Mouse (Mus musculus) kidney, embryonic 15.5 days (tissue): ENCODE measurements around the gene Supt4a. TPM values are rescaled to one million over a fixed set of nuclear protein-coding genes. Genes with fewer than 3 reads are reported as not detected.

Experiments used
- ATAC-seq: fragments of 200-750 bp; cut with Nextera tagmentation; replicated peaks from 2 replicates; pipeline ENCODE4 v1.8.0; 2017; ENCODE audit warnings: moderate TSS enrichment; ENCODE audit not compliant: low FRiP score
- H3K27ac ChIP-seq: fragments of 300-500 bp; sonication (generic); 2 replicates; pipeline ENCODE4 v1.5.1; 2015; ENCODE audit warnings: mild to moderate bottlenecking, inconsistent platforms
- H3K27me3 ChIP-seq: fragments of 300-500 bp; sonication (generic); 2 replicates; pipeline ENCODE4 v1.6.1; 2015; ENCODE audit warnings: inconsistent platforms
- H3K36me3 ChIP-seq: fragments of 300-500 bp; sonication (generic); 2 replicates; pipeline ENCODE4 v1.6.1; 2015; ENCODE audit warnings: inconsistent platforms
- H3K4me1 ChIP-seq: fragments of 300-500 bp; sonication (generic); 2 replicates; pipeline ENCODE4 v1.6.1; 2015; ENCODE audit warnings: inconsistent platforms
- H3K4me2 ChIP-seq: fragments of 300-500 bp; sonication (generic); 2 replicates; pipeline ENCODE4 v1.6.1; 2015; ENCODE audit warnings: moderate library complexity, mild to moderate bottlenecking, inconsistent platforms
- H3K4me3 ChIP-seq: fragments of 300-500 bp; sonication (generic); replicated peaks from 2 replicates; pipeline ENCODE4 v1.5.1; 2015; ENCODE audit warnings: mild to moderate bottlenecking, inconsistent platforms
- H3K9ac ChIP-seq: fragments of 300-500 bp; sonication (generic); 2 replicates; pipeline ENCODE4 v1.6.1; 2015; ENCODE audit warnings: mild to moderate bottlenecking, inconsistent platforms
- H3K9me3 ChIP-seq: fragments of 300-500 bp; sonication (generic); replicated peaks from 2 replicates; pipeline ENCODE4 v1.6.1; 2016; ENCODE audit warnings: inconsistent platforms
- WGBS: fragments of 180-500 bp; shearing (Covaris S2); methylation state at CpG from one replicate; pipeline ENCODE4 v1.1.7; 2015; ENCODE audit warnings: mixed read lengths; 5-methylcytosine and 5-hydroxymethylcytosine counted together
- polyA plus RNA-seq: library from polyadenylated mRNA; unstranded; fragments of >200 nt; fragmentation: Nextera tagmentation; extraction: Ambion mirVana; gene quantifications from 2 replicates; pipeline ENCODE4 v1.2.1, GENCODE M21; 2015

Supt4a gene
- polyA plus RNA-seq: 164 and 168 TPM in 2 replicates

DNA sequence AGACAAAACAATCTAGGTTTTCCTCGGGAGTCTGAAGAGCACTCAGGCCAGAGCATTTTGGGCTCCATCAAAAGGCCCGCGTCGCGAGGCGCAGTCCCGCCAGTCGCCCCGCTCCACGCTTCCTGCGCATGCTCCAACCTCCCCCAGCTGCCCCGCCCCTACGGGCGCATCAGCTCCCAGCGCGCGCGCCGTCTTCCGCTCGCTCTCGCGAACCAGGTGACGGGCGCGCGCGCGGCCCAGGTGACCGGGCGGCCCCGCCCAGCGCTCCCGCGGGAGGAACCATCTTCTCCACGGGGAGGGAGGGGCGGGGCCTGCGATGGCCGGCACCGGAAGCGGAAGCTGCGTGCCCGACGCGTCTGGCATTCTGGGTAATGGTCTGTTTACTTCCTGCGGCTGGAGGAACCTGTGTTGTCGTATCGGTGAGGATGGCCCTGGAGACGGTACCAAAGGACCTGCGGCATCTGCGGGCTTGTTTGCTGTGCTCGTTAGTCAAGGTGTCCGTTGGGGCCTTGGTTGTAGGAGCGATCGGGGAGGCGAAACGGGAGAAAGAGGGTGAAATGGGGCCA, at the start of gene Supt4a:
Supt4a (plus strand) TSS at position 378 of the 566 bp plus-strand sequence.
- Histone ChIP-seq H3K4me3 (peak within 1 kb of the TSS; percentile 70), H3K4me2 (peak within 1 kb of the TSS; percentile 93), H3K36me3 (peaks cover 33% of the 10 kb centered on the region), H3K27me3 (no peaks in the 10 kb centered on the region), H3K27ac (peak within 1 kb of the TSS; percentile 85), H3K4me1 (peaks cover 19% of the 10 kb centered on the region), H3K9me3 (no peaks in the 10 kb centered on the region), H3K9ac (peak within 1 kb of the TSS; percentile 70)
- under 1% methylated on average over 57 of the region's 57 CpGs for WGBS
- ATAC-seq: peak; percentile 94

DNA sequence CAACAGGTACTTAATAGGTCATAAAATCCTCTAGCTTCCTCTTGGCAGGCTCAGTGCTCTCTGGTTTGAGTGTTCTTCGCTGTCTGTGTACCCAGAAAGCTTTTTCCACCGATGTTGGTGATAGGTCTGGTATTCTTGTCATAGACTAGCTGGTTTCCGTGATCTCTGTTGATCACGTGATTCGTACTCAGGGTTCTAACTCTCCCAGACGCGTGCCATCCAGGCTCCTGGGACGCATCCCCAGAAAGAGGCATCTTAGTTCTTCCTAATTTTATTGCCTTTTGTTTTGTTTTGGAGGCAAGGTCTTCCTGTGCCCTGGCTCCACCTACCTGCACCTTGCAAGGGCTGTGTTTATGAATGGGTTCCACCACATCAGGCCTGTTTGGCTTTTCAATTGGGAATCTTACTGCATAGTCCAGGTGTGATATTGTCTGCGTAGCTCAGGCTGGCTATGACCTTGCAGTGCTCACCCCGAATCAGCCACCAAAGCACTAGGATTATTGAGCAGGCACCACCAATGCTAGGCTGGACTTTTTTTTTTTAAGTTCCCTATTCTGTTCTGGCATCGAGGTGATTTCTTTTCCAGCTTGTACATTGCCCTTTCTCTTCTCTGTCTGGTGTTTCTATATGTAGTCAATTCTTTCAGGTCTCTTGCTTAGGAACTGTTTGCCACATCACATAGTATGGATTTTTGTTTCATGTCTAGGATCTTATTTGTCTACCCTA, 48.7 kb upstream of the Supt4a start:
- no peak for ATAC-seq
- H3K9me3 ChIP-seq: no peaks in the 10 kb centered on the region
- peak overlapping the region; percentile 84 for H3K27ac ChIP-seq
- H3K4me3 ChIP-seq: no peak overlapping the region
- 65% methylated on average over 11 of the region's 11 CpGs for WGBS
- H3K4me1 ChIP-seq: peaks cover 59% of the 10 kb centered on the region
- H3K9ac ChIP-seq: no peak overlapping the region
- 0 out of 2 replicates have a peak, but pooled peaks cover 4% of the 10 kb centered on the region for H3K27me3 ChIP-seq
- no peaks in the 10 kb centered on the region for H3K36me3 ChIP-seq
- H3K4me2 ChIP-seq: no peak overlapping the region

DNA sequence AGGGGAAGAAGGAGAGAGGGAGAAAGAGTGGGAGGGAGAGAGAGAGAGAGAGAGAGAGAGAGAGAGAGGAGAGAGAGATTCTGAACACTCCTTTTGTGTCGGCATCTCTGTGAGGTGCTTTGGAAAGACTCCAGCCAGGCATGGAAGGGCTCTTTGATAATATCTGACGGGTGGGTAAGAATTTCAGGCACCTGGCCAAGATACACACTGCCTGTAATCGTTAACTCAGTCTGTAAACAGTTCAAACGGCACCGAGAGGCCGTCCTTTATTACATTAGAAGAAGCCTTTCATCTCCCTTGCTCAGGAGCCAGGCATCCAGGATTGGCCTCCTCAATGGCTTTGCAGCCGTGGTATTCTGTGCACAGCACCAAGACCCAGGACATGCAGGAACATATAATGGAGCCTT, 47.9 kb upstream of the Supt4a start:
- 0% methylated on average over 7 of the region's 7 CpGs for WGBS
- peak; percentile 87 for ATAC-seq
- Histone ChIP-seq H3K27ac (peak overlapping the region; percentile 84), H3K4me1 (peaks cover 59% of the 10 kb centered on the region), H3K4me2 (peak overlapping the region; percentile 30), H3K9ac (no peak overlapping the region), H3K27me3 (0 out of 2 replicates have a peak, but pooled peaks cover 4% of the 10 kb centered on the region), H3K9me3 (no peaks in the 10 kb centered on the region), H3K36me3 (no peaks in the 10 kb centered on the region), H3K4me3 (no peak overlapping the region)

DNA sequence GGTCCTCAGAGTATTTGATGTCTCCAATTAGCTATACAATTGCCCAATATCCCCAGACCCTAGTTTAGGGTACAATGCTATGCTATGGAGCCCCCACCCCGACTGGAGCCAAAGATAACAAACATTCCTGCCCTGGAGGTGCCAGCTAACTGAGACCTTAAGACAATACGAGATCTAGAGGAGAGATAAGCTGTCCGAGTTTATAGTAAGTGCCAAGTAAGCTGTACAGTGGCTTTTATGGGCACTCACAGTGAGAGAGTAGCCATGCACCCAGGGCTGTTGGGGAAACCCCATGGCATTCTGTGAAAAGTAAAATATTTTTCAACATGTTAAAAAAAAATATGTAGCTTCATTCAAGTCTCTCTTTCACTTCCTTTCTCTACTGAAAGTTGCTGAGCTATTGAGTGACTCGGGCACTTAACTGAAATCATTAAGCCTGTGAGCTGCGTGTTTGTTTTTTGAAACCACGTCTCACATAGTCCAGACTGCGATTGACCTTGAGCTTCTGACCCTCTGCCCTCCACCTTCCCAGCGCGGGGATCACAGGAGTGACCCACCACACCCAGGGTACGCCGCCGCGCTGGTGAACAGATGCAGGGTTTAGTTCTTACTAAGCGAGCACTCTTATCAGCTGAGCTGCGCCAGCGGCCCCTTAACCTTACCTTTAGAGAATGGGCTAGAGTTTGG, 47.2 kb upstream of the Supt4a start:
- peak overlapping the region; percentile 30 for H3K4me2 ChIP-seq
- no peak overlapping the region for H3K9ac ChIP-seq
- peak overlapping the region; percentile 84 for H3K27ac ChIP-seq
- H3K4me1 ChIP-seq: peaks cover 59% of the 10 kb centered on the region
- no peak overlapping the region for H3K4me3 ChIP-seq
- H3K36me3 ChIP-seq: no peaks in the 10 kb centered on the region
- 45% methylated on average over 16 of the region's 16 CpGs for WGBS
- 0 out of 2 replicates have a peak, but pooled peaks cover 4% of the 10 kb centered on the region for H3K27me3 ChIP-seq
- no peaks in the 10 kb centered on the region for H3K9me3 ChIP-seq
- peak; percentile 24; the same call in 1 of the 2 replicates for ATAC-seq

DNA sequence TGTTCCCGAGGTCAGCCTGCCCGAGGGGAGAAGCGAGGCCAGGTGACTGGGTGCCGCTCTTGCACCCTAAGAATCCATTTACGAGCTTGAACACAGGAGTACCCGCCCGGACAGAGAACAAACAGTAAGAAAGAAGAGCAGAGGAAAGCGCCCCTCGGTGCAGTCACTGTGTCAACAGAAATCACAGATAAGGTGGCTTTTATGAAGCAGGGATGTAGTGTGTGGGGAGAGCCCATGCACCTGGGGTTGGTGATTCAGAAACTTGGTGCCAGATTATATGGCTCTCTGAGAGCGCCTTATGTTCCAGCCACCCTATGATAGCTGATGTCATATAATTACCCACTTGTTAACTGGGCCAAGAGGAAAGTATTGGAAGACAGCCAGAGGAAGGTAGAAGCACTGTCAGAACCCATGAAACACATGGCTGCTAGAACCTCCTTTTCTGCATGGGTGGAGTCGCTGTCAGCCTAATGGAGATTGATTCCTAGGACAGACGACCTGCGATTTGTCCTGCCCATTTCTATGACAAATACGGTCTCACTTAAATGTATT, 40.1 kb upstream of the Supt4a start:
- H3K4me1 ChIP-seq: peaks cover 8% of the 10 kb centered on the region; the same call in 1 of the 2 replicates
- H3K36me3 ChIP-seq: no peaks in the 10 kb centered on the region
- 57% methylated on average over 14 of the region's 14 CpGs for WGBS
- no peak overlapping the region for H3K4me3 ChIP-seq
- no peak for ATAC-seq
- no peak overlapping the region for H3K4me2 ChIP-seq
- H3K9me3 ChIP-seq: no peaks in the 10 kb centered on the region
- H3K27ac ChIP-seq: no peak overlapping the region
- H3K9ac ChIP-seq: no peak overlapping the region
- no peaks in the 10 kb centered on the region for H3K27me3 ChIP-seq

DNA sequence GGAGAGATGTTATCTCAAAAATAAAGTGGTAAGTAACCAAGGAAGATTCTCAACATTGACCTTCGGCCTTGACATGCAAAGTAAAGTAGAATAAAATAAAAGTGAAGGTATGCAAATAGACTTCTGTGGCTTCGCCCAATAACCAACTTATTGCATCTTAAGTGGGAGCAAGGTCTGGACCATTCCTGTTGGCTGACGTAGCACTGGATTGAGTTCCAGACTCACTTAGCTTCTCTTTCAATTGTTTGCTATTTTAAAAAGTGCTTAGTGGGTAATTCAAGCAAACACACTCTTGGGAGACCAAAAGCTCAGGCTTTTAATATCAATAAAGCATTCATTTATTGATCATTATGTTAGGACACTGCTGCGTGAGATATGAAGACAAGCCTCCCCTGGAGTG, 39.2 kb upstream of the Supt4a start:
- Histone ChIP-seq H3K4me3 (no peak overlapping the region), H3K36me3 (no peaks in the 10 kb centered on the region), H3K4me2 (no peak overlapping the region), H3K9me3 (no peaks in the 10 kb centered on the region), H3K27ac (no peak overlapping the region), H3K9ac (no peak overlapping the region), H3K27me3 (no peaks in the 10 kb centered on the region), H3K4me1 (peaks cover 2% of the 10 kb centered on the region; the same call in 1 of the 2 replicates)
- no peak for ATAC-seq
- 90% methylated on average over 4 of the region's 4 CpGs for WGBS

DNA sequence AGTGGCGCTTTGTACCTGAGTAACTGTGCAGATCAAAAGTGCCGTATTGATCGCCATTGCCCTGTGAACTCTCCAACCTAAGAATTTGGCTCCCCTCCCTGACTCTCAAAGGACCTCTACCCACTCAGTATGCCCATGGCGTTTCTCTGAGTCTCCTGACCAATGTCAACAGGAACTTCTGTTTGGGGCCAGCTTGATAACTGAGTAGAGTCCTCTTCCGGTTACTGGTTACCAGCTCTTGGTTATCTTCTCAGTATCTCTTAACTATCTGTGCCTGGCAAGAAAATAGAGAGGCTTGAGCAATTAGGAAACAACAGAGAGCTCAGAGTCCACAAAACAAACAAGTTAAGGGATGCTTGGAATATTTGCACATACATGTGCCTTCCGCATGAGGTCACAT, 36.2 kb upstream of the Supt4a start:
- no peak overlapping the region for H3K9ac ChIP-seq

DNA sequence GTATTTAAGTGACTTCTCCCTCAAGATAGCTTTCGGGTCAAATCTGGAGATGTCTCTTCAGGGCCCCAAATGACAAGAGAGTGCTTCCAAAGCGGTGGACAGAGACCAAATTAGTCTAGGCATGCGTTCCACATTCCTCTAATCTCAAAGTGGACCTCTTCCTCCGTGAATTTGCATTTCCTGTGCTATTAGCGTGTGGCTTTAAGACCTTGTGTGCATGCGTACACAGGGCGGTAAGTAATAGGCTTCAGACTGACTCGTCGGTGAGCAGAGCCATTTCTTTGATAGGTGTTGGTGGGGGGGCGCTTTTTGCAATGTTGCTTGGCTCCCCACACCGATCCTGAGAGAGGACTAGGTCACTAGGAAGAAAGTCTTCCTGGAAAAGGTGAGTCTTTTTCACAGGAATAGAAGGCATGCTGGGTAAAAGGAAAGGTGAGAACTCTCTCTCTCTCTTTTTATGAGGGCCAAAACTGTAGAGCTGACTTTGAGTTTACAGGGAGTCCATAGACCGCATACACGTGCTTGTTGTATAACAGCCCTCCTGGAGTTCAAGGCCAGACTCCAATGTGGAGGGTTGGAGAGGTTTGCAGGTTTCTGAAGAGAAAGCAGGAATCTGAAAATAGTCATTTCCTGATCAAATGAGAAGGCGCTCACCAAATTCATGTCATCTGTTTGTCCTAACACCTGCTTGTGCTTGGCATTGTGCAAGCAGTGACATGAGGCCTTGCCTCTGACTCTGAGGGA, 35.3 kb upstream of the Supt4a start:
- Histone ChIP-seq H3K9ac (no peak overlapping the region), H3K9me3 (no peaks in the 10 kb centered on the region), H3K4me1 (peaks cover 11% of the 10 kb centered on the region), H3K4me2 (no peak overlapping the region), H3K36me3 (no peaks in the 10 kb centered on the region), H3K4me3 (no peak overlapping the region), H3K27ac (no peak overlapping the region), H3K27me3 (no peaks in the 10 kb centered on the region)
- 74% methylated on average over 14 of the region's 14 CpGs for WGBS
- ATAC-seq: no peak

More for the DNA sequence above, 36.2 kb upstream of the Supt4a start:
- Histone ChIP-seq H3K27me3 (no peaks in the 10 kb centered on the region), H3K4me3 (no peak overlapping the region), H3K36me3 (no peaks in the 10 kb centered on the region), H3K4me2 (no peak overlapping the region), H3K27ac (no peak overlapping the region), H3K4me1 (peaks cover 13% of the 10 kb centered on the region), H3K9me3 (no peaks in the 10 kb centered on the region)
- ATAC-seq: no peak
- WGBS: 74% methylated on average over 6 of the region's 6 CpGs

DNA sequence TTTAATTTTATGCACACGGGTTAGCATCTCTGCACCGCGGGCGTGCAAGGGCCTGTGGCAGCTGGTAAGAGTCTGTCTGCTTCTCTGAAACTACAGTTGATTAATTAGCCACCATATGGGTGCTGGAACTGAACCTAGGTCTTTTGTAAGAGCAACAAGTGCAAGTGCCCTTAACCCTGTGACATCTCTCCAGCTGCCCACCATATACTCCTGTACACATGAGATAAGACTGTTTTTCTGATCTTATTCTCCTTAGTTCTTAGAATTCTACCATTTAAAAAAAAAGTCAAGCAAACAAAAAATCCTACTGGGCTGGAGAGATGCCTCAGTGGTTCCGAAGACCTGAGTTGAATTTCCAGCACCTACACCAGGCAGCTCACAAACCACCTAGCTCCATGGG, 33.7 kb upstream of the Supt4a start:
- whole genome bisulfite sequencing: 85% methylated on average over 5 of the region's 5 CpGs
- Histone ChIP-seq H3K36me3 (no peaks in the 10 kb centered on the region), H3K27ac (no peak overlapping the region), H3K9ac (no peak overlapping the region), H3K27me3 (no peaks in the 10 kb centered on the region), H3K4me1 (peaks cover 10% of the 10 kb centered on the region; the same call in 1 of the 2 replicates), H3K4me3 (no peak overlapping the region), H3K9me3 (no peaks in the 10 kb centered on the region), H3K4me2 (no peak overlapping the region)
- ATAC-seq: no peak

DNA sequence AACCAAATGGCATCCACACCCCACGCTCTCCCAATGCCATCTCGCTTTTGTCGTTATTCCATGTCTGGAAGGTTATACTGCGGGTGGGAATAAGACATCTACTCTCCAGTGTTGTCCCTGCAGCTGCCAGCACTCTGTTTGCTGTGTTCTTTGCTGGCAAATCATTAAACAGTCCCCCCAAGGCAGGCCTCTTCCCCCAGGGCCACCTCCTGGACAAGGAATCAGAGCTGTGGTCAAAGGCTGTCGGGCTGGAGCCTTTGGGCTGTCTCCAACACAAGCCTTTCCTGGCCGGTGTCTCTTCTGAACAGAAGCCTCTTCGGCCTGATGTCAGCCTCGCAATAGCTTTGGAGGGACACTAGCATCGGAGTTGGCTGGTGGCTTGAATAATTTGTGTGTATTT, 33.1 kb upstream of the Supt4a start:
- H3K4me3 ChIP-seq: no peak overlapping the region
- H3K27ac ChIP-seq: peak overlapping the region; percentile 25; the same call in 1 of the 2 replicates
- H3K36me3 ChIP-seq: no peaks in the 10 kb centered on the region
- 69% methylated on average over 9 of the region's 9 CpGs for WGBS
- peaks cover 14% of the 10 kb centered on the region for H3K4me1 ChIP-seq
- H3K9me3 ChIP-seq: no peaks in the 10 kb centered on the region
- H3K9ac ChIP-seq: no peak overlapping the region
- no peak for ATAC-seq
- H3K4me2 ChIP-seq: no peak overlapping the region
- 0 out of 2 replicates have a peak, but pooled peaks cover 4% of the 10 kb centered on the region for H3K27me3 ChIP-seq

DNA sequence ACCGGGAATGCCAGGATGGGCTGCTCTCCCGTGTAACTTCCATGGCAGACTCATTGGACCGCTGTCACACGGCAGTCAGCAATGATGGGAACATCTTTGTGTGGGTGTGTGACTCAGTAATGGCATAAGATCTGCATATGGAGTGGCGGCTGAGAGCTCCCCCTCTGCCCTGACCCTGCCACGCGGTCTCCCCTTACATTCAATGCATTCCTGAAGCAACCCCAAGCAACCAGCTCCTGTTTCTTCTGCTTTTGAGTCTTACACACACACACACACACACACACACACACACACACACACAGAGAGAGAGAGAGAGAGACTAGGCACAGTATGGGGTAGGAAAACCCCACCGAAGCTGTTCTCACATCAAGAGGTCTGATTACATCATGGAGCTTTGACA, 29.8 kb upstream of the Supt4a start:
- no peaks in the 10 kb centered on the region for H3K9me3 ChIP-seq
- 0 out of 2 replicates have a peak, but pooled peaks cover 4% of the 10 kb centered on the region for H3K27me3 ChIP-seq
- H3K36me3 ChIP-seq: no peaks in the 10 kb centered on the region
- WGBS: 50% methylated on average over 8 of the region's 8 CpGs
- H3K27ac ChIP-seq: no peak overlapping the region
- H3K4me1 ChIP-seq: peaks cover 30% of the 10 kb centered on the region
- H3K4me3 ChIP-seq: no peak overlapping the region
- H3K9ac ChIP-seq: no peak overlapping the region
- ATAC-seq: no peak
- no peak overlapping the region for H3K4me2 ChIP-seq
